In the genomic region with DNA sequence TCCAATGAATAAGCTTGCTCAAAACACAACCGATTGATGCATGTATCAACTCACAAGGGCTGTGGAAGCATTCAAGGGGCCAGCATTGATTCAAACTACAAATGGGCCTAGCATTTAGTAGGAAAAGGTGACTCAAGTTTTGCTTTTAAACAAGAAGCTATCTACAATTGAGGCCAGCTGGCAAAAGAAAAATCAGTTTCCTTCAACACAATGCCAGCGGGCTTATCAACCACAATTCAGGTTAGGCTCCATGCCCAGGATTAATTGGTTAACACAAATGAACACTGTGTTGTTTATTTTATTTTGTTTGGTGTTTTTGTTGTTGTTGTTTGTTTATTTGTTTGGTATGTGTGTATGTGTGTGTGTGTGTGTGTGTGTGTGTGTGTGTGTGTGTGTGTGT, we compare ENCODE assay signal across 27 mouse cellular contexts.
"Had no signal": no experiment of that assay in that cellular context is flagged by ENCODE, and none has a peak within 500 bp of the region (broad histone marks: within the 10 kb centered on the region; RNA-seq: fewer than 3 reads in every experiment).

No protein-coding gene starts in this region.

- H3K4me1 ChIP-seq: embryonic facial prominence, embryonic 10.5 days; embryonic facial prominence, embryonic 12.5 days; embryonic facial prominence, embryonic 13.5 days; embryonic facial prominence, embryonic 15.5 days; forebrain, embryonic 10.5 days; forebrain, embryonic 12.5 days; forebrain, embryonic 13.5 days; forebrain, embryonic 15.5 days had no signal

- H3K9ac ChIP-seq: embryonic facial prominence, embryonic 12.5 days; embryonic facial prominence, embryonic 13.5 days; embryonic facial prominence, embryonic 15.5 days; forebrain, embryonic 12.5 days; forebrain, embryonic 13.5 days; forebrain, embryonic 15.5 days; forebrain, postnatal 0 days had no signal

- H3K27ac ChIP-seq: embryonic facial prominence, embryonic 10.5 days; embryonic facial prominence, embryonic 12.5 days; embryonic facial prominence, embryonic 13.5 days; embryonic facial prominence, embryonic 15.5 days; forebrain, embryonic 10.5 days; forebrain, embryonic 12.5 days; forebrain, embryonic 13.5 days; forebrain, embryonic 15.5 days; gastrocnemius, adult 2 months; heart, adult 2 months had no signal

- H3K4me2 ChIP-seq: embryonic facial prominence, embryonic 12.5 days; embryonic facial prominence, embryonic 13.5 days; embryonic facial prominence, embryonic 15.5 days; forebrain, embryonic 12.5 days; forebrain, embryonic 13.5 days; forebrain, embryonic 15.5 days had no signal

- H3K36me3 ChIP-seq: embryonic facial prominence, embryonic 10.5 days; embryonic facial prominence, embryonic 12.5 days; embryonic facial prominence, embryonic 13.5 days; embryonic facial prominence, embryonic 15.5 days; forebrain, embryonic 10.5 days; forebrain, embryonic 12.5 days; forebrain, embryonic 15.5 days had no signal

- H3K4me3 ChIP-seq: embryonic facial prominence, embryonic 10.5 days; embryonic facial prominence, embryonic 12.5 days; embryonic facial prominence, embryonic 13.5 days; embryonic facial prominence, embryonic 15.5 days; erythroblast, embryonic 14.5 days; forebrain, embryonic 10.5 days; forebrain, embryonic 12.5 days; forebrain, embryonic 13.5 days; forebrain, embryonic 15.5 days; gastrocnemius, adult 2 months; heart, adult 2 months had no signal

- ATAC-seq: forebrain, embryonic 13.5 days; forebrain, embryonic 15.5 days; forebrain, embryonic 16.5 days; forebrain, postnatal 0 days had no signal

- H3K9me3 ChIP-seq: embryonic facial prominence, embryonic 10.5 days; embryonic facial prominence, embryonic 12.5 days; embryonic facial prominence, embryonic 13.5 days; embryonic facial prominence, embryonic 15.5 days; forebrain, embryonic 10.5 days; forebrain, embryonic 12.5 days; forebrain, embryonic 13.5 days; forebrain, embryonic 15.5 days had no signal

- DNase-seq: cerebellum, adult 8-10 months; cerebellum, adult 9-10 months; cerebellum, adult 9-11 months; cerebellum, postnatal 10 days; cerebellum, postnatal 14 days; cerebellum, postnatal 25 days; cerebellum, postnatal 36 days; embryo, embryonic 11 days; forebrain, postnatal 0 days; gastrocnemius, adult 2 months; gastrocnemius, postnatal 10 days; gastrocnemius, postnatal 14 days; gastrocnemius, postnatal 25 days; gastrocnemius, postnatal 36 days; heart, adult 11 months; heart, adult 18-20 months; heart, adult 2 months had no signal

- H3K27me3 ChIP-seq: embryonic facial prominence, embryonic 12.5 days; embryonic facial prominence, embryonic 13.5 days; embryonic facial prominence, embryonic 15.5 days; forebrain, embryonic 12.5 days; forebrain, embryonic 13.5 days; forebrain, embryonic 15.5 days had no signal
